Mouse (Mus musculus): ENCODE data around the gene Tat. TPM values are rescaled to one million over a fixed set of nuclear protein-coding genes. Genes with fewer than 3 reads are reported as not detected.

Gene Tat
- polyA plus RNA-seq, 1 experiment from 2014 or later: not detected

DNA sequence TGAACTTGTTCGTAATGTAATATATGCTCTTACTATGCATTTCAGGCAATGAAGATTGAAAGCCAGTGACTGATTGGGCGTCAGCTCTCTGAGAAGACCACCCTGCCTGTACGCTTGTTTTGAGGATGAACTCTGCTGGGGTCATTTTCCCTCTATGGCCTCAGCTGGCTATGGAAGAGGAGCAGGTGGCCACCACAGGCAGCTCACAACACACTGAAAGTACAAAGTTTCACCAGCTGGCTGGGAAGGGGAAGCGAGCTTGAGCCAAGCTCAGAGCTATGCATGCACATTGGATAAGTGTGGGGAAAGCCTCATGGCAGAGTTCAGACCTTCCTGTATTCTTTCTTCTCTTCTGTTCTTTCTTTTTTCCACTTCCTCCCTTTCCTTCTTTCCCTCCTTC is 31.1 kb upstream of the Tat start:
- no peak overlapping the region for H3K4me2 ChIP-seq (replicated peaks)
- no peaks in the 10 kb centered on the region for H3K9me3 ChIP-seq
- WGBS: 70% methylated on average over 4 of the region's 4 CpGs
- no peak overlapping the region for H3K9ac ChIP-seq (replicated peaks)
- H3K27ac ChIP-seq: no peak overlapping the region
- H3K27me3 ChIP-seq: peaks cover 48% of the 10 kb centered on the region
- H3K4me3 ChIP-seq (replicated peaks): no peak overlapping the region
- no peak for ATAC-seq
- no peaks in the 10 kb centered on the region for H3K36me3 ChIP-seq
- peaks cover 29% of the 10 kb centered on the region for H3K4me1 ChIP-seq (replicated peaks)

- no peak within 1 kb of the TSS for H3K27ac ChIP-seq
- peak within 1 kb of the TSS; percentile 51 for H3K9ac ChIP-seq (replicated peaks)
- H3K4me1 ChIP-seq (replicated peaks): peaks cover 20% of the 10 kb centered on the region
- no peaks in the 10 kb centered on the region for H3K36me3 ChIP-seq
- no peaks in the 10 kb centered on the region for H3K9me3 ChIP-seq
- peaks cover 48% of the 10 kb centered on the region for H3K27me3 ChIP-seq
- H3K4me2 ChIP-seq (replicated peaks): peak within 1 kb of the TSS; percentile 62
- WGBS: 2% methylated on average over 64 of the region's 64 CpGs
- peak; percentile 57 for ATAC-seq
- peak within 1 kb of the TSS; percentile 45 for H3K4me3 ChIP-seq (replicated peaks)
Observed at GRCm38 (mm10) chr8:109961693-109962367, 28.4 kb upstream of the Tat start, which contains the start of gene Marveld3. Gene Marveld3 (minus strand): TSS chr8:109962203.

- Histone ChIP-seq H3K27ac (no peak overlapping the region), H3K4me3 (replicated peaks) (no peak overlapping the region)
- 79% methylated on average over 9 of the region's 9 CpGs for WGBS
Observed at GRCm38 (mm10) chr8:109962896-109963295, 27.3 kb upstream of the Tat start.

DNA sequence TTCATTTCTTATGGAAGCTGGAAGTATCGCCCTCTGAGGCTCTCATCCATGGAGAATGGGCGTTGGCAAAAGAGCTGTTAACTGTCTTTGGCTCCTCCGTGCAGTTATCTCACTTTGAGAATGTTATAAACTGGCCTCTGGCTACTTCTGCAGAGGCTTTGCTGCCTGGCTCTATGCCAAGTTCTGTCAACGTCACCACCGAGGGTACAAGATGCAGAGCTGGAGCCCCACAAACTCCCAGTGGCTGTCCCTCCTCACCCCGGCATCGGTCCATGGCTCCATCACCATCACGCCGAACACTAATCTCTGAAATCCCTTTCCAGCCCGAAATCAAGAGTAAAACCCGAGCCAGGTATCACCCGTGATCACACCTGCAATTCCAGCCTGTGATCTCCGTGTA is 26.8 kb upstream of the Tat start:
- Histone ChIP-seq H3K4me3 (replicated peaks) (no peak overlapping the region), H3K27me3 (peaks cover 52% of the 10 kb centered on the region), H3K9me3 (no peaks in the 10 kb centered on the region), H3K27ac (no peak overlapping the region), H3K4me2 (replicated peaks) (no peak overlapping the region), H3K4me1 (replicated peaks) (peaks cover 8% of the 10 kb centered on the region), H3K9ac (replicated peaks) (no peak overlapping the region), H3K36me3 (no peaks in the 10 kb centered on the region)
- no peak for ATAC-seq
- WGBS: 80% methylated on average over 13 of the region's 13 CpGs

More at GRCm38 (mm10) chr8:109962896-109963295, 27.3 kb upstream of the Tat start:
- peaks cover 48% of the 10 kb centered on the region for H3K27me3 ChIP-seq
- no peak for ATAC-seq
- peaks cover 11% of the 10 kb centered on the region for H3K4me1 ChIP-seq (replicated peaks)
- no peak overlapping the region for H3K4me2 ChIP-seq (replicated peaks)
- H3K9ac ChIP-seq (replicated peaks): no peak overlapping the region
- no peaks in the 10 kb centered on the region for H3K9me3 ChIP-seq
- H3K36me3 ChIP-seq: no peaks in the 10 kb centered on the region

- no peak overlapping the region for H3K4me3 ChIP-seq (replicated peaks)
- no peak overlapping the region for H3K9ac ChIP-seq (replicated peaks)
- 80% methylated on average over 4 of the region's 4 CpGs for whole genome bisulfite sequencing
- no peak for ATAC-seq
- no peak overlapping the region for H3K27ac ChIP-seq
- H3K4me2 ChIP-seq (replicated peaks): no peak overlapping the region
- no peaks in the 10 kb centered on the region for H3K36me3 ChIP-seq
- peaks cover 55% of the 10 kb centered on the region for H3K27me3 ChIP-seq
- no peaks in the 10 kb centered on the region for H3K9me3 ChIP-seq
- peaks cover 8% of the 10 kb centered on the region for H3K4me1 ChIP-seq (replicated peaks)
Observed at GRCm38 (mm10) chr8:109964106-109964505, 26.1 kb upstream of the Tat start.

DNA sequence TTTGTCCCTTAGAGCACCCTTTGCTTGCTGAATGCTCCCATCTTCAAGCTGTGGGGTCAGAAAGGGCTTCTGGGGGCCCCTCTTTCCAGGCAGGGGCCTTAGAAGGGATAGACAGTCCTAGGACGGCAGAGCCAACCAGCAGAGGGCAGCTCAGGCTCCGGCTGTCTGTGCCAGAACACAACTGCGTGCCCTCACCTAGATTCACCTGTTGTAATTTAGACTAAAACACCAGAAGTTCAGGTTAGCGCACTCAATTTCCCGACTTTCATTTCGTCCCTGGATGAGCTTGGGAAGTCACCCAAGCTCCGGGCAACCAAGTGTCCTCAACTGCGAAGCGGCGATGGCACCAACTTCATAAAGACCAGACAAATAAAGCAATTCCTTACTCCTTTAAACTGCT is 21.4 kb upstream of the Tat start:
- Histone ChIP-seq H3K27ac (no peak overlapping the region), H3K27me3 (peaks cover 19% of the 10 kb centered on the region), H3K4me1 (replicated peaks) (no peaks in the 10 kb centered on the region), H3K9ac (replicated peaks) (no peak overlapping the region; the same call in 1 of the 2 replicates), H3K36me3 (no peaks in the 10 kb centered on the region), H3K4me2 (replicated peaks) (no peak overlapping the region), H3K9me3 (no peaks in the 10 kb centered on the region), H3K4me3 (replicated peaks) (no peak overlapping the region)
- WGBS: 60% methylated on average over 10 of the region's 10 CpGs
- no peak for ATAC-seq

DNA sequence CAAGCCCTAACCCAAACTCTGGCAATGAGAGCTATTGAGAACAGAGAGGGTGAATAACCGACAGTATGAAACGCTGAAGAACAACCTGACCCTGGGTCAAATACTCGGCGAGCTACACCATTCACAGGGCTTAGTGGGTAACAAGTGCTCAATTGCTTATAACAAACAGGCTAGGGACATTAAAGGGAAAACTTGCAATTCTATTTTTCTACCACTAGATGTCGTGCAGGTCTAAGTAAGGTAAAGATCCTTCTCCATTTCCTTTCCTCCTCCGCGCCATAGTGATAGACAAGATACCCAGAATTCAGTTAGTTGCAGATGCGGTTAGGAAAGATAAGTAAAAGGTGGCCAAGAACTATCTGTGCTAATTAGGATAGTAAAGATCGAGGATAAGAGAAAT is 19.9 kb upstream of the Tat start:
- H3K27me3 ChIP-seq: peaks cover 19% of the 10 kb centered on the region
- no peak for ATAC-seq
- 8% methylated on average over 9 of the region's 9 CpGs for WGBS

GRCm38 (mm10) chr8:109972901-109973300 is 17.3 kb upstream of the Tat start:
- no peak for ATAC-seq
- Histone ChIP-seq H3K4me3 (replicated peaks) (no peak overlapping the region), H3K27ac (no peak overlapping the region), H3K4me1 (replicated peaks) (no peaks in the 10 kb centered on the region), H3K27me3 (peaks cover 19% of the 10 kb centered on the region), H3K9me3 (peaks cover 9% of the 10 kb centered on the region; the same call in 1 of the 2 replicates), H3K9ac (replicated peaks) (no peak overlapping the region), H3K36me3 (no peaks in the 10 kb centered on the region), H3K4me2 (replicated peaks) (no peak overlapping the region)
- 90% methylated on average over 4 of the region's 4 CpGs for WGBS

More for the DNA sequence above, 19.9 kb upstream of the Tat start:
- Histone ChIP-seq H3K4me1 (replicated peaks) (no peaks in the 10 kb centered on the region), H3K36me3 (no peaks in the 10 kb centered on the region), H3K9ac (replicated peaks) (no peak overlapping the region), H3K9me3 (0 out of 2 replicates have a peak, but pooled peaks cover under 1% of the 10 kb centered on the region), H3K4me3 (replicated peaks) (no peak overlapping the region), H3K27ac (no peak overlapping the region), H3K4me2 (replicated peaks) (no peak overlapping the region)

- no peak for ATAC-seq
- WGBS: 78% methylated on average over 6 of the region's 6 CpGs
- Histone ChIP-seq H3K4me3 (replicated peaks) (no peak overlapping the region), H3K36me3 (no peaks in the 10 kb centered on the region), H3K4me2 (replicated peaks) (no peak overlapping the region), H3K9ac (replicated peaks) (no peak overlapping the region), H3K9me3 (peaks cover 9% of the 10 kb centered on the region; the same call in 1 of the 2 replicates), H3K4me1 (replicated peaks) (peaks cover 4% of the 10 kb centered on the region), H3K27ac (no peak overlapping the region), H3K27me3 (no peaks in the 10 kb centered on the region)
Observed at GRCm38 (mm10) chr8:109979339-109979738, 10.9 kb upstream of the Tat start.

DNA sequence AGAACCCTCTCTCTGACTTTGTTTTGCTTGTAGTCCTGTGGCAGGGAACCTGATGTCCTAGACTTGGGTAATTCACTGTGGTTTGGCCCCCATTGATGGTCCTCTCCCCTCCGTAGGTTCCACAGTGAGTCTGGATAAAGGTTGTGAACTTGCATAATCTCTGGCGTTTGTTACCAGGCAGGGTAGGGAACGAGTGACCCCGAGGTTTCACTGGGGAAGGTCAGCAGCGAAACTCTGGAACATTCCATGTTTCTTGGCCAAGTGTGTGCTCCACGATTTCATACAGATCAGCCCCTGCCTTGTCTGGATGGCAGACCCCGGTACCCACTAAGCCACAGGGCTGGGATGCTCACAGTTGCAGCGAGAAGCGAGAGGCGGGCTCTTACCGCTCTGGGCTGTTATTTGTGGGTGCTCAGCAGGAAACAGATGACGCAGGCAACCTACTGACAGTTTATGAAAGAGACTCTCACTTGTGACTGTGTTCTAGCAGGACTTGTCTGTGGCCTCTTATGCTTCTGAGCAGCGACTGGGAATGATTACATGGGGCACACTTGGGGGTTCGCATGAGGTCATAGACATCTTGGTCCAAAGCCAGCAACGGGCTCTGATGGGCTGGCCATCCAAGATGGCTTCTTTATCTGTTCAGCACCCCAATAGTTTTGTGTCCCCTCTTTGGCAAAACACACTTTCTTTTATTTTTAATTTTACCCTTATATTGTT is 7.7 kb upstream of the Tat start:
- H3K4me1 ChIP-seq (replicated peaks): peaks cover 5% of the 10 kb centered on the region
- 72% methylated on average over 15 of the region's 15 CpGs for WGBS
- no peak overlapping the region for H3K9ac ChIP-seq (replicated peaks)

GRCm38 (mm10) chr8:109983944-109984343 is 6.3 kb upstream of the Tat start:
- Histone ChIP-seq H3K27me3 (no peaks in the 10 kb centered on the region), H3K36me3 (no peaks in the 10 kb centered on the region), H3K4me1 (replicated peaks) (peaks cover 5% of the 10 kb centered on the region), H3K9me3 (no peaks in the 10 kb centered on the region), H3K27ac (peak overlapping the region; percentile 37; the same call in 1 of the 2 replicates), H3K4me3 (replicated peaks) (no peak overlapping the region), H3K4me2 (replicated peaks) (no peak overlapping the region), H3K9ac (replicated peaks) (no peak overlapping the region)
- 37% methylated on average over 5 of the region's 5 CpGs for WGBS
- ATAC-seq: no peak

More for the DNA sequence above, 7.7 kb upstream of the Tat start:
- Histone ChIP-seq H3K9me3 (no peaks in the 10 kb centered on the region), H3K27me3 (no peaks in the 10 kb centered on the region), H3K36me3 (no peaks in the 10 kb centered on the region), H3K4me2 (replicated peaks) (no peak overlapping the region), H3K4me3 (replicated peaks) (no peak overlapping the region), H3K27ac (no peak overlapping the region)
- ATAC-seq: no peak

GRCm38 (mm10) chr8:109986384-109986783 is 3.9 kb upstream of the Tat start:
- H3K9me3 ChIP-seq: no peaks in the 10 kb centered on the region
- no peak overlapping the region for H3K9ac ChIP-seq (replicated peaks)
- ATAC-seq: no peak
- no peaks in the 10 kb centered on the region for H3K27me3 ChIP-seq
- H3K36me3 ChIP-seq: no peaks in the 10 kb centered on the region
- WGBS: 80% methylated on average over 7 of the region's 7 CpGs
- H3K4me2 ChIP-seq (replicated peaks): no peak overlapping the region
- H3K4me1 ChIP-seq (replicated peaks): peaks cover 5% of the 10 kb centered on the region
- no peak overlapping the region for H3K27ac ChIP-seq
- H3K4me3 ChIP-seq (replicated peaks): no peak overlapping the region

All from midbrain, embryonic 13.5 days (tissue).